Mouse (Mus musculus) bone marrow macrophage, adult 2 months (primary cell): Measurements from ENCODE around the gene Eipr1.

Experiments
- CTCF ChIP-seq: IDR thresholded peaks from 2 replicates; pipeline ENCODE4 v1.5.1; 2012; ENCODE audit warnings: low read depth, mild to moderate bottlenecking, low read length, moderate library complexity
- POLR2A ChIP-seq: IDR thresholded peaks from 2 replicates; pipeline ENCODE4 v1.6.1; 2012; ENCODE audit warnings: mild to moderate bottlenecking, low read depth, low read length, borderline replicate concordance

DNA sequence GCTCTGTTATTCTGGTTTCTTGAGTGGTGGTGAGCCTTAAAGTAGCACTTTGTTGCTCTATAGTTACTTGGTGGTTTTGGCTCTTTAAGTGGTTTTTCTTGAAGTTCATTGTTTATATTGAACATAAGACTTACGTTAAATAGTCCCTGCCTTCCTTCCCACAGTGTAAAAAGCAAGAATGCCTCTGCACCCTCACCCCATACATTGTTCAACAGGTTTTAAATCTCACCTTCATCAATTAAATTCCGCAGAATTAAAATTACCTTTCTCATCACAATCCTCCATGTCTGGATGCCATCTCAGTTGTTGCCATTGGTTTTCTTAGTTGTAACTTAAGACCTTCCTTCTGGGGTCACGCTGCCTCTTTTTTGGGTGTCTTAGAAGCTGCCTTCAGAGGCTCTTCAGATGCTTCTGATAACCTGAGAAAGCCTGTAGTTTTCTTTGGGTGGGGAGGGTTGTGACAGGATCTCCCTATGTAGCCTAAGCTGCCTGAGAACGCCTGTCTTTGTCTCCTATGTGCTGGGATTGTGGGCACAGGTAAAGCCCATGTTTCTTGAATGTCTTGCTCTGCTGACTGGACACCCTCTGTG is 57.3 kb downstream of the Eipr1 start:
- TF ChIP-seq POLR2A (no peak), CTCF (no peak)
